Mouse (Mus musculus): Measurements from ENCODE around the gene Sacm1l. TPM values are rescaled to one million over a fixed set of nuclear protein-coding genes. Genes with fewer than 3 reads are reported as not detected.

Sacm1l gene
- polyA plus RNA-seq, 1 experiment from 2014 or later = 57.4 TPM

DNA sequence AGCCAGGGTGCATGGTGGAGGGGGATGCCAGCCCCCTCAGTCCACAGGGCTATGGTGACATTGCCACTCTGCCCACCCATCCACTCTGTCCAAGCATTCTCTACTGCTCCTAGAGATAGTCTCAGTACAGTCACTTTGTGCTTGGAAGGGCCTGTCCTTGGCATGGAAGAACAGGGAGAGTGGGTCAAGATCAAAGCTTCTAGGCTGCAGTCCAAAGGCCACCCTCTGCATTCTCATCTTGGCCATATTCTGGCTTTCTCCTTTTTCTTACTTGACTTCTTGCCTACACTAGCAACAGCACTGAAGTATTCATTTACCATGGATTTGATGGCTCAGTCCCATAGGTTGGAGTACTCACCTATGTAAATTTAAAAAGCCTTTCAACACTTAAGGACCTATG, 108.7 kb downstream of the Sacm1l start:
- Histone ChIP-seq H3K9ac (replicated peaks) (no peak overlapping the region), H3K27ac (replicated peaks) (no peak overlapping the region)
- ATAC-seq (ENCODE audit: low FRiP score) = no peak

DNA sequence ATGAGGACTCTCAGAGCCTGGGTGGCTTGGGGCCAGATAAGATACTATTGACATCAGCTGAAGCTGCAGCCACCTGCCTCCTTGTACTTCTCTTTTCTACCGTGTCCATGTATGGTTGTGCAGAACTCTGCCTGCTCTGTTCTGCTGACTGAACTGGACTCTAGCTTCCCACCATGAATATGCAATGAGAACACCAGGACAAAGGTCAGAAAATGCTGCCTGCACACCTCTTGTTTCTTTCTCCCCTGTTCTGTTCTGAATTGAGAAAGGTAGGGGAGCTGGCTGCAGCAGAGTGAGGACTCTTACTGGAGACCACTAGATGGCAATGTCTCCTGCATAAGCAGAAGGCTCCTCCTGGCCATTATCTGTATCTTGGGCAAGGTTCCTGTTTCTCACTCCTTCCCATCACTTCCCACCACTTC, 109.1 kb downstream of the Sacm1l start:
- H3K27ac ChIP-seq (replicated peaks) = no peak overlapping the region
- no peaks in the 10 kb centered on the region for H3K9me3 ChIP-seq (replicated peaks)
- H3K4me2 ChIP-seq = no peak overlapping the region
- no peaks in the 10 kb centered on the region for H3K4me1 ChIP-seq
- no peaks in the 10 kb centered on the region for H3K27me3 ChIP-seq (replicated peaks)
- no peak for ATAC-seq (ENCODE audit: low FRiP score)
- no peak overlapping the region for H3K4me3 ChIP-seq (replicated peaks)
- WGBS = 83% methylated on average over 1 of the region's 1 CpGs
- H3K9ac ChIP-seq (replicated peaks) = no peak overlapping the region
- H3K36me3 ChIP-seq = no peaks in the 10 kb centered on the region

More for the DNA sequence above, 108.7 kb downstream of the Sacm1l start:
- no peaks in the 10 kb centered on the region for H3K36me3 ChIP-seq
- no peak overlapping the region for H3K4me2 ChIP-seq
- H3K4me3 ChIP-seq (replicated peaks) = no peak overlapping the region
- no peaks in the 10 kb centered on the region for H3K27me3 ChIP-seq (replicated peaks)
- no peaks in the 10 kb centered on the region for H3K4me1 ChIP-seq
- no peaks in the 10 kb centered on the region for H3K9me3 ChIP-seq (replicated peaks)

DNA sequence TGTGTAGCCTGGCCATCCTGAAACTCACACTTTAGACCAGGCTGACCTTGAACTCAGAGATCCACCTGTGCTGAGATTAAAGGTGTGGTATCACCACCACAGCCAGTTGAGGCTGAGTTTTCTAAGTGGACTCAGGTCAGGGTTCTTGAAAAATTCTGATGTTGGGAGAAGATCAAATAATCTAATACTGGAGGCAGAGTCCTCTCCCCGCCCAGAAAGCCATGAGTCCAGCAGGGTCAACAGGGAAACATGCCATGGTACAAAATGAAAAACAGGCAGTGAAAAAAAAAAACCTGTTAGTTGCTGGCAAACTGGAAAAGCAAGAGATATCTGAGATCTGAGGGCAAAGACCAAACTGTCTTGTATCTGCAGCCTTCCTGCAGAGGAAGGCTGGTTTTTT, 110.5 kb downstream of the Sacm1l start:
- Histone ChIP-seq H3K9me3 (replicated peaks) (no peaks in the 10 kb centered on the region), H3K4me3 (replicated peaks) (no peak overlapping the region), H3K4me2 (no peak overlapping the region), H3K36me3 (no peaks in the 10 kb centered on the region), H3K9ac (replicated peaks) (no peak overlapping the region), H3K4me1 (no peaks in the 10 kb centered on the region), H3K27me3 (replicated peaks) (no peaks in the 10 kb centered on the region), H3K27ac (replicated peaks) (no peak overlapping the region)
- WGBS = 79% methylated on average over 1 of the region's 1 CpGs
- ATAC-seq (ENCODE audit: low FRiP score) = no peak

Other genes with a start within 250 kb of the Sacm1l start
- gene Lars2, start 162.8 kb upstream of the Sacm1l start, polyA plus RNA-seq (2015; fragmentation: Nextera tagmentation; extraction: Ambion mirVana) = 682 and 683 TPM in 2 replicates
- gene Limd1, start 51.1 kb upstream of the Sacm1l start, polyA plus RNA-seq (2015; fragmentation: Nextera tagmentation; extraction: Ambion mirVana) = 10.9 and 20.3 TPM in 2 replicates
- gene Slc6a20b, start 102.8 kb downstream of the Sacm1l start, polyA plus RNA-seq (2015; fragmentation: Nextera tagmentation; extraction: Ambion mirVana) = 0.20 and 0.35 TPM in 2 replicates
- 0.29 and 2.2 TPM in 2 replicates for gene Ccr9, start 148.7 kb downstream of the Sacm1l start, polyA plus RNA-seq (2015; fragmentation: Nextera tagmentation; extraction: Ambion mirVana)
- 5.5 and 5.6 TPM in 2 replicates for gene Slc6a20a, start 149.1 kb downstream of the Sacm1l start, polyA plus RNA-seq (2015; fragmentation: Nextera tagmentation; extraction: Ambion mirVana)
- 49.3 and 54.2 TPM in 2 replicates for gene Lztfl1, start 187.9 kb downstream of the Sacm1l start, polyA plus RNA-seq (2015; fragmentation: Nextera tagmentation; extraction: Ambion mirVana)

Measured in neural tube, embryonic 15.5 days (tissue).